Mouse (Mus musculus) forebrain, embryonic 16.5 days (tissue): Measurements from ENCODE around the gene Cmtm8. TPM values are rescaled to one million over a fixed set of nuclear protein-coding genes. Genes with fewer than 3 reads are reported as not detected.

ENCODE experiments used
- ATAC-seq: fragments of 200-750 bp; cut with Nextera tagmentation; 2 replicates; pipeline ENCODE4 v1.8.0; 2017; ENCODE audit warnings: mild to moderate bottlenecking, moderate library complexity
- H3K27ac ChIP-seq: fragments of 300-500 bp; sonication (generic); 2 replicates; pipeline ENCODE4 v1.5.1; 2014; ENCODE audit warnings: low read length, control low read depth
- H3K27me3 ChIP-seq: fragments of 300-500 bp; sonication (generic); replicated peaks from 2 replicates; pipeline ENCODE4 v1.6.1; 2014; ENCODE audit warnings: low read length; ENCODE audit not compliant: control insufficient read depth, insufficient read depth
- H3K36me3 ChIP-seq: fragments of 300-500 bp; sonication (generic); 2 replicates; pipeline ENCODE4 v1.6.1; 2014; ENCODE audit not compliant: control insufficient read depth, insufficient read depth
- H3K4me1 ChIP-seq: fragments of 300-500 bp; sonication (generic); replicated peaks from 2 replicates; pipeline ENCODE4 v1.6.1; 2014; ENCODE audit warnings: low read length; ENCODE audit not compliant: control insufficient read depth, insufficient read depth
- H3K4me2 ChIP-seq: fragments of 300-500 bp; sonication (generic); 2 replicates; pipeline ENCODE4 v1.6.1; 2014; ENCODE audit warnings: mild to moderate bottlenecking, low read length, control low read depth
- H3K4me3 ChIP-seq: fragments of 300-500 bp; sonication (generic); replicated peaks from 2 replicates; pipeline ENCODE4 v1.5.1; 2014; ENCODE audit warnings: mild to moderate bottlenecking, low read length, control low read depth
- H3K9ac ChIP-seq: fragments of 300-500 bp; sonication (generic); replicated peaks from 2 replicates; pipeline ENCODE4 v1.6.1; 2014; ENCODE audit warnings: low read depth, low read length, control low read depth
- H3K9me3 ChIP-seq: fragments of 300-500 bp; sonication (generic); 2 replicates; pipeline ENCODE4 v1.6.1; 2016; ENCODE audit warnings: low read length; ENCODE audit not compliant: control insufficient read depth
- WGBS: fragments of 180-500 bp; shearing (Covaris S2); extraction: QIAGEN DNeasy Blood & Tissue Kit; methylation state at CpG from one replicate; pipeline ENCODE4 v1.1.7; 2014; 5-methylcytosine and 5-hydroxymethylcytosine counted together
- polyA plus RNA-seq: library from polyadenylated mRNA; unstranded; fragments of >200 nt; fragmentation: Nextera tagmentation; extraction: Ambion mirVana; gene quantifications from 2 replicates; pipeline ENCODE4 v1.2.1, GENCODE M21; 2015

Gene Cmtm8
- polyA plus RNA-seq, 1 experiment from 2014 or later, result 8.2 TPM

DNA sequence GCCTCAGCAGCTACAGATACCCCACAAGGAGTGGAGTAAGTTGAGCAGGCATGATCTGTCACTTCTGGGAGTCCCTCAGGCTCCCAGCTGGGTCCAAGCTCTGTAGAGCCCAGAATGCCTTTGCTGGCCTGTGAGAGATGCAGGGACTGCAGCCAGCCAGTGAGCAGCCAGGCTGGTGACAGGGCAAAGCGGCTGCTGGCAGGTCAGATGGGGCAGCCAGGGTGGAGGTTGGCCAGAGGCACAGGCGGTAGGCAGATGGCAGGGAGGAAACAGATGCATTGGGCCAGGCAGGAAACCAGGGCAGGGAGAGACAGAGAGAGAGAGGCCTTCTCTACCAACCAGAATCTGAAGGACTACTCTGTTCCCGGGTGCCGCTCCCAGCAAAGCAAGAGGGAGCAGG is 68.7 kb downstream of the Cmtm8 start:
- peak; percentile 59 for ATAC-seq
- H3K27ac ChIP-seq, result no peak overlapping the region
- H3K4me2 ChIP-seq, result no peak overlapping the region
- H3K4me1 ChIP-seq, result 0 out of 2 replicates have a peak, but pooled peaks cover 2% of the 10 kb centered on the region
- H3K9ac ChIP-seq, result no peak overlapping the region
- no peaks in the 10 kb centered on the region for H3K36me3 ChIP-seq
- H3K4me3 ChIP-seq, result no peak overlapping the region
- H3K27me3 ChIP-seq, result no peaks in the 10 kb centered on the region
- 68% methylated on average over 4 of the region's 4 CpGs for WGBS
- no peaks in the 10 kb centered on the region; the same call in 1 of the 2 replicates for H3K9me3 ChIP-seq

DNA sequence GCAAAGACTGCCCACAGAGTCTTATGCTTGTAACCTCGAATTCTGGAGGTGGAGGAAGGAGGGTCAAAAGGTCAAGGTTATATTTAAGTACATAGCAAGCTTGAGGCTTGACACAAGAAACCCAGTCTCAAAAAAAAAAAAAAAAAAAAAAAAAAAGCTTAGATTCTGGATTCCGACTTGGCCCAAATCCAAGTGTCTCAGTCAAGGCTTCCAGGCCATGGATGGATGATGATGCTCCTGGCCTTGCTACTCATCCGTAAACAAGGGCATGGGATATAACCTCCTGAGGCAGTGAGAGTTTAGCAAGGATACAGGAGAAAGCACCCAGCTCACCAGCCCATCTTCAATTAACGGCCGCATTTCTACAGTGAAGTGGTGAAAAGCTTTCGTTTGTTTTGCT is 69.3 kb downstream of the Cmtm8 start:
- H3K36me3 ChIP-seq, result no peaks in the 10 kb centered on the region
- H3K9me3 ChIP-seq, result no peaks in the 10 kb centered on the region; the same call in 1 of the 2 replicates
- H3K27me3 ChIP-seq, result no peaks in the 10 kb centered on the region
- 80% methylated on average over 6 of the region's 6 CpGs for WGBS
- H3K4me2 ChIP-seq, result no peak overlapping the region
- no peak overlapping the region for H3K9ac ChIP-seq
- no peak for ATAC-seq
- H3K4me1 ChIP-seq, result 0 out of 2 replicates have a peak, but pooled peaks cover 2% of the 10 kb centered on the region
- H3K4me3 ChIP-seq, result no peak overlapping the region
- H3K27ac ChIP-seq, result no peak overlapping the region

DNA sequence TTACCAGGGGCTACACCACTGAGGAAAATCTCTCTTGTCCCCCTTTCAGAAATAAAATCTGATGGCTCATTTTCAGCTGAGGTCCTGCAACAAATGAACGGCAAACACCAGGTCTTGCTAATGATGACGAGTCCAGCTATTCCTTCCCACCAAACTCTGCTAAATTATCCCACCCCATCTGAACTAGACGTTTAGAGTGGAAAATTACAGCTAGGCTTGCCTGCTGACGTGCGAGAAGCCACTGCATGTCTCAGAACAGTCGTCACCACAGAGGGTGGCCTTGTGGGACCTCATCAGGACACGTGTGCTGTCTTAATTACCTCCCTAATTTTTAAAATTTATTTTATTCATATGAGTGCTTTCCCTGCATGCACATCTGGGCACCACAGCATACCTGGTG is 72.4 kb downstream of the Cmtm8 start:
- Histone ChIP-seq H3K4me1 (peaks cover 12% of the 10 kb centered on the region), H3K27me3 (no peaks in the 10 kb centered on the region), H3K4me3 (no peak overlapping the region), H3K9ac (no peak overlapping the region), H3K36me3 (no peaks in the 10 kb centered on the region), H3K9me3 (no peaks in the 10 kb centered on the region; the same call in 1 of the 2 replicates), H3K4me2 (no peak overlapping the region), H3K27ac (no peak overlapping the region)
- 91% methylated on average over 7 of the region's 7 CpGs for WGBS
- ATAC-seq, result no peak

DNA sequence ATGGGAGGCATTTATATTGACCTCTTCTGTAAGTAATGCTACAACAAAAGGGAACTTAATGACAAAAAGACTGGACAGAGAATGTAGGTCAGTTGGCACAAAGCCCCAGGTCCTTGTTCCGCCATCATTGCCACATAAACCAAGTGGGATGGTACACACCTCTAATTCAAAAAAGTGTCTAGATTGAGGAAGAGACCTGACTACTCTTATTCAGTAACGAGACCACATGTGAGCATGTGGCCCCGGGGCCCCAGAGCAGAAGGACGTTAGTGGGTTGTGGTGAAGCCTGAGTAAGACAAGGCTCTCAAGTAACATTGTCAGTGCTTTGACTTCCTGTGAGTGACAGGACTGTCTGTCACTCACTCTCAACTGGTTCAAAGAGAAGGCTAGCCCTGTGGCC is 73.7 kb downstream of the Cmtm8 start:
- no peaks in the 10 kb centered on the region for H3K36me3 ChIP-seq
- no peak overlapping the region for H3K27ac ChIP-seq
- H3K9me3 ChIP-seq, result no peaks in the 10 kb centered on the region; the same call in 1 of the 2 replicates
- H3K4me3 ChIP-seq, result no peak overlapping the region
- H3K4me2 ChIP-seq, result no peak overlapping the region
- H3K27me3 ChIP-seq, result no peaks in the 10 kb centered on the region
- H3K4me1 ChIP-seq, result peaks cover 11% of the 10 kb centered on the region
- whole genome bisulfite sequencing, result 88% methylated on average over 4 of the region's 4 CpGs
- H3K9ac ChIP-seq, result no peak overlapping the region
- ATAC-seq, result no peak

DNA sequence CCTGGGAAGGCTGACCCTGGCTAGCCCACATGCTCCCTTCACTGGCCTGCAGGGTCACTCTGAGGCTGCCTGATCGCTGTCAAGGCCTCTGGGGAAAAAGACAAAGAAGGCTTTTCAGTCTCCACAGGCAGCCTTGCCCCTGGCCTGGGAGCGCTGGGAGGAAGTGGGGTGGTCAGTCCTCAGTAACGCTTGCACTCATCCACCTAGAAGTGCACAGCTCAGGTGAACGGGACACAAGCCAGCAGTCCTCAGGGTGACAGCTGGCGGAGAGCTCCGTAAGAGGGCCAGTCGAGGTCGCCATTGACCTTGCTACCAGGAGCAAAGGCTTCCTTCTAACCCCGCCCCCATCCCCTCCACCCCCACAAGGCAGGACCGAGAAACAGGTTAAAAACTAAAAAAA is 75.9 kb downstream of the Cmtm8 start:
- H3K4me3 ChIP-seq, result no peak overlapping the region
- WGBS, result 60% methylated on average over 10 of the region's 10 CpGs
- H3K9ac ChIP-seq, result no peak overlapping the region
- no peak overlapping the region for H3K27ac ChIP-seq
- no peaks in the 10 kb centered on the region for H3K36me3 ChIP-seq
- no peak overlapping the region for H3K4me2 ChIP-seq
- H3K27me3 ChIP-seq, result no peaks in the 10 kb centered on the region
- no peak for ATAC-seq
- no peaks in the 10 kb centered on the region; the same call in 1 of the 2 replicates for H3K9me3 ChIP-seq
- peaks cover 10% of the 10 kb centered on the region for H3K4me1 ChIP-seq

DNA sequence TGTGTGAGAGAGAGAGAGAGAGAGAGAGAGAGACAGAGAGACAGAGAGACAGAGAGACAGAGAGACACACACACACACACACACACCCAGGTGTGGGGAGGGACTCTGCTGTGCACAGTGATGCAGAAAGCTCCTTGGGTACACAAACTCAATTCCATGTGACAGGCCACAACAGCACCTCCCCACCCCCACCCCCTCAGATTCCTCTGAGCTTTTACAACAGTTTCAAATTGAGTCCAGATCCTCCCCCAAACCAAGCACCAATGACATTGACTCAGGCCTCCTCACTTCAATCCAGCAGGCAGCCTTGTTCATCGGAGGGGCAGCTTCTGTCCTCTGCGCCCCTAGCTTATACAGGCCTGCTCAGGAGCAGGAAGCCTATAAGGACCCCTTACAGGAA is 76.4 kb downstream of the Cmtm8 start:
- H3K9me3 ChIP-seq, result no peaks in the 10 kb centered on the region; the same call in 1 of the 2 replicates
- no peak overlapping the region for H3K4me3 ChIP-seq
- no peak overlapping the region for H3K27ac ChIP-seq
- no peak for ATAC-seq
- no peak overlapping the region for H3K4me2 ChIP-seq
- H3K4me1 ChIP-seq, result peaks cover 10% of the 10 kb centered on the region
- no peak overlapping the region for H3K9ac ChIP-seq
- H3K27me3 ChIP-seq, result no peaks in the 10 kb centered on the region
- H3K36me3 ChIP-seq, result no peaks in the 10 kb centered on the region
- 69% methylated on average over 2 of the region's 2 CpGs for WGBS

DNA sequence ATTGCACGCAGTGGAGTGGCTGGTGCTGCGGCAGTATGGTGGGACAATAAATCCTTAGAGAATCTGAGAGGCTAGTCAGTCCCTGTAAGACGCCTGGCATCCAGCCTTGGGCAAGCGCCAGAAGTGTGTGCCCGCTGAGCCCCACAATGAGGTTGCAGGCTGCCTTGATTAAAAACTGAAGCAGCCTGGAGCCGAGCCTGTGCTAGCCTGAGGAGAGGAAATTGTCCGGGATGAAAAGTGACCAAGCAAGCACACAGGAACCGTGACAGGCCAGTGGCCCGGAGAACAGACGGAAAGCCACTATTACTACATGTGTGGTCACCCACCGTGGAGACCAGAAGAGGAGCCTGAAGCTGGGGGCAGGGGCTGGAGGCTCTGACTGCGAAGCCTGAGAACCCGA is 76.9 kb downstream of the Cmtm8 start:
- 27% methylated on average over 13 of the region's 13 CpGs for WGBS
- no peak overlapping the region for H3K4me3 ChIP-seq
- H3K4me1 ChIP-seq, result peaks cover 10% of the 10 kb centered on the region
- no peak overlapping the region for H3K4me2 ChIP-seq
- H3K9ac ChIP-seq, result peak overlapping the region; percentile 29; the same call in 1 of the 2 replicates
- no peaks in the 10 kb centered on the region for H3K36me3 ChIP-seq
- ATAC-seq, result peak; percentile 93
- no peaks in the 10 kb centered on the region for H3K27me3 ChIP-seq
- no peaks in the 10 kb centered on the region for H3K9me3 ChIP-seq
- H3K27ac ChIP-seq, result peak overlapping the region; percentile 33; the same call in 1 of the 2 replicates

DNA sequence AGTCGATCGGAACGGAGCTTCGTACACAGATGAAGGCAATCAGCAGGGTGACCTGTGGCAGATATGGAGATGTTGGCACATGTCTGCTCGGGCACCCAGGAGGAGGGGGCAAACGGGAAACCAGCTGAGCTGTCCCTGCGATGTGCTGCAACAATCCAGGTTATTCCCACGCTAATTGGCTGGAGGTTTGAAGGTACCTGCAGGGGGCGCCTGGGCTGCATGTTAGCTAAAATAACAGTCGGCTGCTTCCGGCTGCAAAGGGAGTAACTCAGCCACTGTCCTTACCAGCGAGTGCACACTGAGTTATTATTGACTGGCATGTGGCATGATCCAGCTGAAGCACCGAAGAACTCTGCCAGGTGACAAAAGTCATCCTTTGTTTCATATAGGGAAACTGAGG is 80.6 kb downstream of the Cmtm8 start:
- no peak for ATAC-seq
- no peak overlapping the region for H3K4me2 ChIP-seq

DNA sequence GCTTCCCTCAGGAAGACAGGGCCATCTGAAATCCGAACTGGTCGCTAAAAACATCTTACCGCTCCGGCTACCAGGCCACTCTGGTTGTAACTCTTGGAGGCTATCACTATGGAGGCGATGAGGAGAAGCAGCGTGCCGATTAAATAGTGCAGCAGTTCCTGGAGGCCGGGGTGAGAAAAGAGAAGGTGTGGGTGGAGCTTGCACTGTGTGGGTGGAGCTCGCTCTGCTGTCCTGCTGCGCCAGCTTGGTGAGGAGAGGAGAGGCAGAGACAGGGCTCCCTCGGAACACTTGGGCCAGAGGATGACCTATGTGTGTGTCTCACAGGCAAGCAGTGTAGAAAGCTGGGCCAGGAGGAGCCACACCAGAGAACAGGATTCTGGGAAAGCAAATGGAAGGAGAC is 82.1 kb downstream of the Cmtm8 start:
- no peak for ATAC-seq
- Histone ChIP-seq H3K4me2 (no peak overlapping the region), H3K4me1 (peaks cover 5% of the 10 kb centered on the region), H3K9me3 (no peaks in the 10 kb centered on the region), H3K36me3 (no peaks in the 10 kb centered on the region), H3K9ac (no peak overlapping the region), H3K27me3 (no peaks in the 10 kb centered on the region), H3K27ac (no peak overlapping the region), H3K4me3 (no peak overlapping the region)
- 75% methylated on average over 11 of the region's 11 CpGs for WGBS

More for the DNA sequence above, 80.6 kb downstream of the Cmtm8 start:
- no peak overlapping the region for H3K4me3 ChIP-seq
- no peaks in the 10 kb centered on the region for H3K36me3 ChIP-seq
- no peak overlapping the region for H3K9ac ChIP-seq
- 61% methylated on average over 13 of the region's 13 CpGs for WGBS
- H3K9me3 ChIP-seq, result no peaks in the 10 kb centered on the region
- H3K27ac ChIP-seq, result no peak overlapping the region
- peaks cover 13% of the 10 kb centered on the region for H3K4me1 ChIP-seq
- H3K27me3 ChIP-seq, result no peaks in the 10 kb centered on the region

DNA sequence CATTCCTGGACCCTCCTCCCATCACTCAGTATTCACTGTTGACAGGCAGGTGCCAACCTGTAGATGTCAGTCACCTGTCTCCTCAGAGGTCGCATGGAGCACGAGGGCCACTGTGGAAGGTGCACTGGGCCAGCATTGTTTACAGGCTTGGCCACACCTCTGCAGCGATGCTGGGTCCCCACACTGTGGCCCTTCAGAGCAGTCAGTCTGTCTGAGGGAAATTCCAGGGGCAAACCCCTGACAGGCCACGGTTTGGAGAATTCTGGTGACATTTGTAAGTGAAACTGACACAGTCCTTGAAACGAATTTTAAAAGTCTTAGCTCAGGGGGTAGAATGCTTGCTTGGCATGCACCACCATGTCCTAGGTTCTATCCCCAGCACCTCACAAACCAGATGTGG is 83.6 kb downstream of the Cmtm8 start:
- Histone ChIP-seq H3K4me2 (no peak overlapping the region), H3K4me3 (no peak overlapping the region), H3K9me3 (no peaks in the 10 kb centered on the region), H3K9ac (no peak overlapping the region), H3K4me1 (peaks cover 3% of the 10 kb centered on the region; the same call in 1 of the 2 replicates), H3K27ac (no peak overlapping the region), H3K27me3 (no peaks in the 10 kb centered on the region), H3K36me3 (no peaks in the 10 kb centered on the region)
- ATAC-seq, result no peak
- 82% methylated on average over 5 of the region's 5 CpGs for WGBS
